Mouse (Mus musculus): ENCODE data around the gene Mtor. TPM values are rescaled to one million over a fixed set of nuclear protein-coding genes. Genes with fewer than 3 reads are reported as not detected.

The Mtor gene
- polyA plus RNA-seq, 1 experiment from 2014 or later = 21.8 TPM

DNA sequence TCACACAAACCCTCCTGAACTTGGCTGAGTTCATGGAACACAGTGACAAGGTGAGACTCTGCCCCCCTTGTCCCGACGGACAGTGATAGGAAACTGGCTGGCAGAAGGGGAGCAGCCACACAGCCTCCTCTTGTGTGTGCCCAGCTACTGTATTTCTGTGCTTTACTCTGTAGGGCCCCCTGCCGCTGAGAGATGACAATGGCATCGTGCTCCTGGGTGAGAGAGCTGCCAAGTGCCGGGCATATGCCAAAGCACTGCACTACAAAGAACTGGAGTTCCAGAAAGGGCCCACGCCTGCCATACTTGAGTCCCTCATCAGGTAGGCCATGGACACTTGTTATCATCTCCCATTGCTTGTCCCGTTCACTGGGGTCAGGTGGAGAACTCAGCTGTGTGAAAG lies 43.0 kb downstream of the Mtor start:
- no peak overlapping the region for H3K9ac ChIP-seq
- no peaks in the 10 kb centered on the region for H3K27me3 ChIP-seq (replicated peaks)
- no peak overlapping the region for H3K4me2 ChIP-seq
- H3K36me3 ChIP-seq = peaks cover 76% of the 10 kb centered on the region
- H3K4me1 ChIP-seq (replicated peaks) = peaks cover 20% of the 10 kb centered on the region
- WGBS = 82% methylated on average over 7 of the region's 7 CpGs
- ATAC-seq (ENCODE audit: insufficient number of reproducible peaks, low FRiP score) = no peak
- H3K27ac ChIP-seq (ENCODE audit: poor library complexity, severe bottlenecking) = no peak overlapping the region
- H3K9me3 ChIP-seq (replicated peaks) = no peaks in the 10 kb centered on the region
- H3K4me3 ChIP-seq = no peak overlapping the region

GRCm38 (mm10) chr4:148495160-148495559 lies 46.7 kb downstream of the Mtor start:
- Histone ChIP-seq H3K27me3 (replicated peaks) (no peaks in the 10 kb centered on the region), H3K4me1 (replicated peaks) (peaks cover 24% of the 10 kb centered on the region), H3K36me3 (peaks cover 67% of the 10 kb centered on the region), H3K4me3 (no peak overlapping the region), H3K27ac (ENCODE audit: poor library complexity, severe bottlenecking) (no peak overlapping the region), H3K4me2 (no peak overlapping the region), H3K9me3 (replicated peaks) (no peaks in the 10 kb centered on the region), H3K9ac (no peak overlapping the region)
- no peak; the same call in 1 of the 2 replicates for ATAC-seq (ENCODE audit: insufficient number of reproducible peaks, low FRiP score)
- 86% methylated on average over 6 of the region's 6 CpGs for WGBS

- no peak overlapping the region for H3K4me3 ChIP-seq
- peaks cover 64% of the 10 kb centered on the region for H3K36me3 ChIP-seq
- no peak overlapping the region for H3K4me2 ChIP-seq
- no peak overlapping the region for H3K27ac ChIP-seq (ENCODE audit: poor library complexity, severe bottlenecking)
- H3K9ac ChIP-seq = no peak overlapping the region
- WGBS = 86% methylated on average over 25 of the region's 25 CpGs
- H3K9me3 ChIP-seq (replicated peaks) = no peaks in the 10 kb centered on the region
- peaks cover 21% of the 10 kb centered on the region for H3K4me1 ChIP-seq (replicated peaks)
- no peaks in the 10 kb centered on the region for H3K27me3 ChIP-seq (replicated peaks)
- no peak; the same call in 1 of the 2 replicates for ATAC-seq (ENCODE audit: insufficient number of reproducible peaks, low FRiP score)
These were observed 47.7 kb downstream of the Mtor start for GRCm38 (mm10) chr4:148495874-148496689.

- Histone ChIP-seq H3K4me3 (no peak within 1 kb of the TSS), H3K9ac (no peak within 1 kb of the TSS), H3K4me1 (replicated peaks) (peaks cover 16% of the 10 kb centered on the region), H3K36me3 (peaks cover 60% of the 10 kb centered on the region), H3K27ac (ENCODE audit: poor library complexity, severe bottlenecking) (no peak within 1 kb of the TSS), H3K27me3 (replicated peaks) (no peaks in the 10 kb centered on the region), H3K9me3 (replicated peaks) (no peaks in the 10 kb centered on the region), H3K4me2 (no peak within 1 kb of the TSS)
- 0 out of 2 replicates have a peak, but pooled peaks have one; percentile 48 for ATAC-seq (ENCODE audit: insufficient number of reproducible peaks, low FRiP score)
- WGBS = 43% methylated on average over 4 of the region's 4 CpGs
These were observed 52.0 kb downstream of the Mtor start, which contains the start of gene Angptl7 for GRCm38 (mm10) chr4:148500410-148500867. Gene Angptl7, minus strand, starts transcription at chr4:148500460.

DNA sequence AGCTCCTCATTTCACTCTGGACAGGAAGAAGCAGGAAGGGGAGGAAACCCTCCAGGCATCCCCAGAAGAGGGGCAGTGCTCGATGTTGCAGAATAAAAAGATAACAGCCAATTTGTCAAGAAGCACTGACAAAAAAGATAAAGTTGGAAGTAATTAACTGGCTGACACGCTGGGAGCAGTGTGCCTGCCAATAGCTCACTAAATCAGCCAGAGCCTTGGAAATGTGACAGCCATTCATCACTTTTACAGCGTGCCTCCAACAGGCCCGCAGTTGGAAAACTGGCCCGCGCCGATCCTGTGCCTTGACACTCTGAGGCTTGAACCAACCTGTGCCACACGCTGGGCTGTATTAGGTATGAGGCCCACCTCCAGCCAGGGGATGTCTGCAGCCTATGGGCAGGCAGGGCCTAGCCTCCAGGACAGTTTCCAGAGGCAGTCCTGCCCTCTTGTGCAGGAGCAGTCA lies 56.1 kb downstream of the Mtor start:
- Histone ChIP-seq H3K4me3 (no peak overlapping the region), H3K4me1 (replicated peaks) (peaks cover 16% of the 10 kb centered on the region), H3K9ac (no peak overlapping the region), H3K4me2 (no peak overlapping the region), H3K27ac (ENCODE audit: poor library complexity, severe bottlenecking) (no peak overlapping the region), H3K36me3 (peaks cover 62% of the 10 kb centered on the region), H3K27me3 (replicated peaks) (no peaks in the 10 kb centered on the region), H3K9me3 (replicated peaks) (no peaks in the 10 kb centered on the region)
- no peak for ATAC-seq (ENCODE audit: insufficient number of reproducible peaks, low FRiP score)
- 54% methylated on average over 8 of the region's 8 CpGs for WGBS

DNA sequence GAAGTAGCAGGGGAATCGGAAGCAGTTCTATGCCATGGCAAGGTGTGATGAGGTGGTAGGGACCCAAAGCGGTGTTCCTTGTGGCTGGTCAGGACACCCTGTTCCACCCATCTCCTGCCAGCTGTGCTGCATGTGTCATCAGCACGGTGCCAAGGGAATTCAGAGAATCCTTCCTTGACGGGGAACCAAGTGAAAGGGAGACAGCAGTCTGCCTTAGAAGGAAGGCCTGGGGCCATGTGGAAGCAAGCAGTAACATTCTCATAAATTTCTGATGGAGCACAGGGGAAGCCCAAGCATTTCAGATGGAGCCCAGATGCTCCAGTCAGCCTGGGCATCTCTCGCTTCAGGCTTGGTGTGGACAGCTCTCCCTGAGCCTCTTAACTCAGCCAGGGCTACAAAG lies 59.2 kb downstream of the Mtor start:
- Histone ChIP-seq H3K27ac (ENCODE audit: poor library complexity, severe bottlenecking) (no peak overlapping the region), H3K9ac (no peak overlapping the region), H3K4me3 (no peak overlapping the region), H3K36me3 (peaks cover 57% of the 10 kb centered on the region), H3K4me1 (replicated peaks) (peaks cover 8% of the 10 kb centered on the region), H3K4me2 (no peak overlapping the region), H3K27me3 (replicated peaks) (no peaks in the 10 kb centered on the region), H3K9me3 (replicated peaks) (no peaks in the 10 kb centered on the region)
- no peak for ATAC-seq (ENCODE audit: insufficient number of reproducible peaks, low FRiP score)
- WGBS = 87% methylated on average over 5 of the region's 5 CpGs

DNA sequence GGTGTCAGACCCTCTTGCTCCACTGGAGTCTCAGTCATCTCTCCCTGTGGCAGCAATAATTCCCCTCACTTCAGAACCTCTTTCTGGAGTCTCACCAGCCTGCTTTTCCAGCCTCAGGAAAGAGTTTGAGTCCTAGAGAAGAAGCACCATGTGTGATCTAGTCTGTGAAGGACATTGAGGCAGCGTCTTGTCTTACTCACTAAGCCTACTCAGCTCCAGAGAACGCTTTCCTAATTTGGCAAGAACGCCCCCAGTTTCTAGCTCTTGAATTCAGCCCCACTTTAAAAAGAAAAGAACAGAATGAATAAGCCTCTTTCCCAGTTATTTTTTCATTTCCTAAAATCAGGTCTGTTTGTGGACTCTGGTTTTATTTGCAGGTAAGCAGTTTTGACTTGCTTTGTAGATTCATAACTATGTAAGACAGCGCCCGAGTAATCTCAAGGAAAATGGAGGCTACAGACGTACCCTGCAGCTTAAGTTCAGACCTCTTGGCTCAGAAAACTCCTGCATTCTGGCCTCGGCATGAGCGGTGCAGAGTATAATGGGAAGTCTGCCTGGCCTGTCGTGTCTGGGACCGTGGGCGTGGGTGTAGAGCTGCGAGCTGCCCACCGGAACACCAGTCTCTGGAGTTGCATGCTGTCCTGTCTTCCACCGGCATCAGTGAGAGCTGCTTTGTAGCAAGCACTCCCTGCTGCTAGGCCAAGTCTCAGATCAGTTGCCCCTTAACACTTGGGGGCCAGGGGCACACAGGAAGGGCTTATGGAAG lies 59.9 kb downstream of the Mtor start:
- Histone ChIP-seq H3K36me3 (peaks cover 56% of the 10 kb centered on the region), H3K4me2 (no peak overlapping the region), H3K9me3 (replicated peaks) (no peaks in the 10 kb centered on the region), H3K4me1 (replicated peaks) (peaks cover 8% of the 10 kb centered on the region), H3K4me3 (no peak overlapping the region), H3K27me3 (replicated peaks) (no peaks in the 10 kb centered on the region), H3K27ac (ENCODE audit: poor library complexity, severe bottlenecking) (no peak overlapping the region), H3K9ac (no peak overlapping the region)
- 92% methylated on average over 14 of the region's 14 CpGs for WGBS
- no peak for ATAC-seq (ENCODE audit: insufficient number of reproducible peaks, low FRiP score)

DNA sequence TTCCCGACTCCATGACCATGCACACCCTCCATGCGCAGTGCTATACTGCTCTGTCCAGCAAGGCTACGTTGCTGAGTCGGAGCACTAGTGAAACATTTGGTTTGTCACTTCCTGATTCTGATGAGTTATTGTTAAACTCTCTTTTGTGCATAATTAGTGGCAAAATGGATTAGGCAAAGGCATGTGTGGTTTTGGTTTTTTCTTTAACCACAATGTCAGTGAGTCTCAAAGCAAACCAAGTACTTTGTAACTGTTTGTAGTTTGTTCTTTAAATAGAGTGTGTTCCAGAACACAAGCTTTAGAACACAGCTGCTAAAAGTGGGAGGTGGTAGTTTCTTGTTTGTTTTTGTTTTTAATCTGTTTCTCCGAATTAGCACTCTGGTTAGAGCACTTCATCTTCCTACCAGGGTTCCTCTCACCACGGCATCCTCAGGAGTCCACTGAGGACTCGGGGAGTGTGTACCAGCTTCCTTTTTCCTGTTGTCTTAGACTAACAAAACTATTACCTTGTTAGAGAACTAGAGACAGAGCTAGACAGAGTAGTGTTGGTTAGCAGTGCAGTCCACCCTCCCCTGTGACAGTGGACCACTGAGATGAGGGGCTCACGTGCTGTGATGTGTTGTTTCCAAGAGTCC lies 61.2 kb downstream of the Mtor start:
- peaks cover 3% of the 10 kb centered on the region for H3K4me1 ChIP-seq (replicated peaks)
- no peak for ATAC-seq (ENCODE audit: insufficient number of reproducible peaks, low FRiP score)
- no peaks in the 10 kb centered on the region for H3K9me3 ChIP-seq (replicated peaks)
- WGBS = 84% methylated on average over 8 of the region's 8 CpGs
- no peak overlapping the region for H3K4me2 ChIP-seq
- no peak overlapping the region for H3K4me3 ChIP-seq
- peaks cover 65% of the 10 kb centered on the region for H3K36me3 ChIP-seq
- no peaks in the 10 kb centered on the region for H3K27me3 ChIP-seq (replicated peaks)
- no peak overlapping the region for H3K27ac ChIP-seq (ENCODE audit: poor library complexity, severe bottlenecking)
- no peak overlapping the region for H3K9ac ChIP-seq

- Histone ChIP-seq H3K4me3 (no peak overlapping the region), H3K4me1 (replicated peaks) (no peaks in the 10 kb centered on the region), H3K9ac (no peak overlapping the region), H3K9me3 (replicated peaks) (no peaks in the 10 kb centered on the region), H3K36me3 (peaks cover 72% of the 10 kb centered on the region), H3K27me3 (replicated peaks) (no peaks in the 10 kb centered on the region), H3K4me2 (no peak overlapping the region), H3K27ac (ENCODE audit: poor library complexity, severe bottlenecking) (no peak overlapping the region)
- no peak for ATAC-seq (ENCODE audit: insufficient number of reproducible peaks, low FRiP score)
- 75% methylated on average over 4 of the region's 4 CpGs for WGBS
These were observed 62.3 kb downstream of the Mtor start for GRCm38 (mm10) chr4:148510691-148511090.

GRCm38 (mm10) chr4:148511334-148511733 lies 62.9 kb downstream of the Mtor start:
- Histone ChIP-seq H3K9me3 (replicated peaks) (no peaks in the 10 kb centered on the region), H3K4me3 (no peak overlapping the region), H3K9ac (no peak overlapping the region), H3K36me3 (peaks cover 71% of the 10 kb centered on the region), H3K4me2 (no peak overlapping the region), H3K27me3 (replicated peaks) (no peaks in the 10 kb centered on the region), H3K27ac (ENCODE audit: poor library complexity, severe bottlenecking) (no peak overlapping the region), H3K4me1 (replicated peaks) (no peaks in the 10 kb centered on the region)
- WGBS = 94% methylated on average over 4 of the region's 4 CpGs
- no peak for ATAC-seq (ENCODE audit: insufficient number of reproducible peaks, low FRiP score)

DNA sequence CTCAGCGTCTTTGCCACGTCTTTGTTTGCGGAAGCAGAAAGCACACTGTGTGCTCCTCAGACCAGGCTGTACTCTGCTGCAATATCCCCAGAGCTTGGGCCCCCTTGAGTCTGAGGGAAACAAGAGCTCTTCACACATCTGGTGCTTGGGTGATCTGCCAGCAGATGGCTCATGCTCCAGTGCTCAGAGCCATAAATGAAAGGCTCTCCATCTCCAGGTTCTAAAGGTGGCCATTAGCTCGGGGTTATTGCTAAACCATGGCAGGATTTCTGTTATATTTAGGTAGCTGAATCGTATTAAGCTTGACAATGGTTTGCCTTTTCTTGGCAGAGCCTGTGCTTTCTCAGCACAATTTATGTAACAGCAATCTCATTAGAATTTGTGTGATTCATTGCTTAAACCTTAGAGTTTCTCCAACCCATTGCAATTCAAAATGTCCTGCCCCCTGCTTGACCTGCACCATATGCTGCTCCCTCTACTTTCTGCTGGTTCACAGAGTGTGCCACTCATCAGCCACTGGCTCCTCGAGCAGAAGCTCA lies 64.7 kb downstream of the Mtor start:
- no peaks in the 10 kb centered on the region for H3K27me3 ChIP-seq (replicated peaks)
- no peak for ATAC-seq (ENCODE audit: insufficient number of reproducible peaks, low FRiP score)
- H3K4me3 ChIP-seq = no peak overlapping the region
- WGBS = 79% methylated on average over 6 of the region's 6 CpGs
- peaks cover 75% of the 10 kb centered on the region for H3K36me3 ChIP-seq
- no peak overlapping the region for H3K9ac ChIP-seq
- no peaks in the 10 kb centered on the region for H3K9me3 ChIP-seq (replicated peaks)
- no peak overlapping the region for H3K4me2 ChIP-seq
- H3K4me1 ChIP-seq (replicated peaks) = peaks cover 9% of the 10 kb centered on the region
- no peak overlapping the region for H3K27ac ChIP-seq (ENCODE audit: poor library complexity, severe bottlenecking)
